Mouse (Mus musculus) erythroblast, embryonic 14.5 days (primary cell): ENCODE results near the gene Ddx1. TPM values are rescaled to one million over a fixed set of nuclear protein-coding genes. Genes with fewer than 3 reads are reported as not detected.

ENCODE experiments used
- H3K27me3 ChIP-seq: 2 replicates; pipeline ENCODE4 v1.6.1; 2012; ENCODE audit warnings: inconsistent platforms; ENCODE audit not compliant: control insufficient read depth
- H3K36me3 ChIP-seq: 2 replicates; pipeline ENCODE4 v1.6.1; 2012; ENCODE audit warnings: mild to moderate bottlenecking, inconsistent platforms; ENCODE audit not compliant: control insufficient read depth
- H3K4me1 ChIP-seq: 2 replicates; pipeline ENCODE4 v1.6.1; 2012; ENCODE audit warnings: inconsistent platforms; ENCODE audit not compliant: control insufficient read depth
- H3K4me3 ChIP-seq: replicated peaks from 2 replicates; pipeline ENCODE3; 2012; ENCODE audit warnings: moderate library complexity, mild to moderate bottlenecking, inconsistent platforms
- H3K9me3 ChIP-seq: 2 replicates; pipeline ENCODE4 v1.6.1; 2012; ENCODE audit warnings: low read length, inconsistent platforms, mixed read lengths; ENCODE audit not compliant: control insufficient read depth
- GATA1 ChIP-seq: IDR thresholded peaks from 2 replicates; pipeline ENCODE4 v1.6.1; 2012; ENCODE audit warnings: low read length, inconsistent platforms, mixed read lengths
- TAL1 ChIP-seq: IDR thresholded peaks from 3 replicates; pipeline ENCODE4 v1.6.1; 2012; ENCODE audit warnings: low read length, inconsistent platforms, mixed read lengths
- polyA plus RNA-seq: library from polyadenylated mRNA; stranded (reverse); fragments of >175 nt; gene quantifications from 2 replicates; pipeline ENCODE4 v1.2.3, GENCODE M21; 2012

Gene Ddx1
- polyA plus RNA-seq, 1 experiment: 0.50 TPM

GRCm38 (mm10) chr12:13242453-13242852 is 6.6 kb downstream of the Ddx1 start:
- Histone ChIP-seq H3K4me1 (peaks cover 4% of the 10 kb centered on the region), H3K36me3 (peaks cover 89% of the 10 kb centered on the region)

GRCm38 (mm10) chr12:13218101-13218514 is 30.9 kb downstream of the Ddx1 start:
- TF ChIP-seq GATA1 (no peak), TAL1 (no peak)
- no peak overlapping the region for H3K4me3 ChIP-seq
- H3K36me3 ChIP-seq: peaks cover 40% of the 10 kb centered on the region
- no peaks in the 10 kb centered on the region for H3K27me3 ChIP-seq
- H3K4me1 ChIP-seq: no peaks in the 10 kb centered on the region
- no peaks in the 10 kb centered on the region for H3K9me3 ChIP-seq

More at GRCm38 (mm10) chr12:13242453-13242852, 6.6 kb downstream of the Ddx1 start:
- no peak for TF ChIP-seq TAL1
- TF ChIP-seq GATA1: no peak
- H3K4me3 ChIP-seq: no peak overlapping the region
- no peaks in the 10 kb centered on the region for H3K27me3 ChIP-seq
- H3K9me3 ChIP-seq: no peaks in the 10 kb centered on the region

- Histone ChIP-seq H3K36me3 (peaks cover 36% of the 10 kb centered on the region), H3K27me3 (no peaks in the 10 kb centered on the region), H3K4me1 (no peaks in the 10 kb centered on the region), H3K9me3 (no peaks in the 10 kb centered on the region), H3K4me3 (no peak overlapping the region)
- TF ChIP-seq TAL1: no peak
- no peak for TF ChIP-seq GATA1
Observed at GRCm38 (mm10) chr12:13217568-13217967, 31.4 kb downstream of the Ddx1 start.

- Histone ChIP-seq H3K9me3 (no peaks in the 10 kb centered on the region), H3K27me3 (no peaks in the 10 kb centered on the region), H3K4me3 (no peak overlapping the region), H3K4me1 (no peaks in the 10 kb centered on the region), H3K36me3 (peaks cover 36% of the 10 kb centered on the region)
- TF ChIP-seq TAL1 (no peak), GATA1 (no peak)
Observed at GRCm38 (mm10) chr12:13216501-13217103, 32.4 kb downstream of the Ddx1 start.

GRCm38 (mm10) chr12:13214345-13215278 is 34.4 kb downstream of the Ddx1 start:
- Histone ChIP-seq H3K9me3 (no peaks in the 10 kb centered on the region), H3K27me3 (no peaks in the 10 kb centered on the region), H3K4me1 (no peaks in the 10 kb centered on the region), H3K4me3 (no peak overlapping the region), H3K36me3 (peaks cover 25% of the 10 kb centered on the region)
- no peak for TF ChIP-seq TAL1
- TF ChIP-seq GATA1: no peak

GRCm38 (mm10) chr12:13211746-13212482 is 37.1 kb downstream of the Ddx1 start:
- H3K27me3 ChIP-seq: no peaks in the 10 kb centered on the region; the same call in 1 of the 2 replicates
- no peak overlapping the region for H3K4me3 ChIP-seq
- TF ChIP-seq TAL1: no peak
- no peak for TF ChIP-seq GATA1

GRCm38 (mm10) chr12:13209692-13210377 is 39.2 kb downstream of the Ddx1 start:
- Histone ChIP-seq H3K9me3 (no peaks in the 10 kb centered on the region), H3K4me3 (no peak overlapping the region), H3K4me1 (no peaks in the 10 kb centered on the region), H3K27me3 (no peaks in the 10 kb centered on the region; the same call in 1 of the 2 replicates), H3K36me3 (no peaks in the 10 kb centered on the region)
- TF ChIP-seq TAL1: no peak
- TF ChIP-seq GATA1: no peak

More at GRCm38 (mm10) chr12:13211746-13212482, 37.1 kb downstream of the Ddx1 start:
- Histone ChIP-seq H3K9me3 (no peaks in the 10 kb centered on the region), H3K36me3 (no peaks in the 10 kb centered on the region), H3K4me1 (no peaks in the 10 kb centered on the region)

GRCm38 (mm10) chr12:13208983-13209451 is 40.0 kb downstream of the Ddx1 start:
- TF ChIP-seq GATA1: no peak
- no peak for TF ChIP-seq TAL1
- H3K36me3 ChIP-seq: no peaks in the 10 kb centered on the region
- no peak overlapping the region for H3K4me3 ChIP-seq
- no peaks in the 10 kb centered on the region for H3K9me3 ChIP-seq
- H3K27me3 ChIP-seq: no peaks in the 10 kb centered on the region; the same call in 1 of the 2 replicates
- no peaks in the 10 kb centered on the region for H3K4me1 ChIP-seq
